Mouse (Mus musculus) adrenal gland, postnatal 36 days (tissue): Measurements from ENCODE around the gene Unk. TPM values are rescaled to one million over a fixed set of nuclear protein-coding genes. Genes with fewer than 3 reads are reported as not detected.
A peak's percentile ranks its signal among the peaks of the same experiment; 100 is the strongest.

Experiments used
- DNase-seq, 2 experiments: peaks; one replicate each; pipeline ENCODE4 v3.0.0; 2021; ENCODE audit warnings: mixed read lengths in 1 of 2
- total RNA-seq, 2 experiments: library from RNA; stranded (reverse); gene quantifications; 2 replicates each; pipeline ENCODE4 v1.2.3; 2021

The Unk gene
- total RNA-seq, 2 experiments from 2014 or later: 18.3 to 20.2 TPM

DNA sequence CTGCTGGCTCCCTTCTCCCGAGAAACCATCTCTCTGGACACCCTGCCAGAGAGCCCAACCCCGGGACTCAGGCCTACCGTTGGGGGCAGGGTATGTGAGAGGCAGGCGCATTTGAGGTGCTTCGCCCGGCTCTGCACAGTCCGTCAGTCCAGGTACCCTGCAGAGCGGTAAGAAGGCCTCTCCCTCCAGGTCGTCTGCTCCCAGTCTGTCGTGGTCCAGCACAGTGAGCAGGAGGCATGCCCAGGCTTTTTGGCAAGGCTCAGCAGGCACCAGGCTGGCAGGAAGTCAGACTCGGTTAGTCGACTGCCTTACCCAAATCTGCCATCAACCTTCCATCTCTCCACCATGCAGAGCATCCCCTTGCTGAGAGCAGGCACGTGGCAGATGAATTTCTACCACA, 33.4 kb downstream of the Unk start:
- DNase-seq: no peak

DNA sequence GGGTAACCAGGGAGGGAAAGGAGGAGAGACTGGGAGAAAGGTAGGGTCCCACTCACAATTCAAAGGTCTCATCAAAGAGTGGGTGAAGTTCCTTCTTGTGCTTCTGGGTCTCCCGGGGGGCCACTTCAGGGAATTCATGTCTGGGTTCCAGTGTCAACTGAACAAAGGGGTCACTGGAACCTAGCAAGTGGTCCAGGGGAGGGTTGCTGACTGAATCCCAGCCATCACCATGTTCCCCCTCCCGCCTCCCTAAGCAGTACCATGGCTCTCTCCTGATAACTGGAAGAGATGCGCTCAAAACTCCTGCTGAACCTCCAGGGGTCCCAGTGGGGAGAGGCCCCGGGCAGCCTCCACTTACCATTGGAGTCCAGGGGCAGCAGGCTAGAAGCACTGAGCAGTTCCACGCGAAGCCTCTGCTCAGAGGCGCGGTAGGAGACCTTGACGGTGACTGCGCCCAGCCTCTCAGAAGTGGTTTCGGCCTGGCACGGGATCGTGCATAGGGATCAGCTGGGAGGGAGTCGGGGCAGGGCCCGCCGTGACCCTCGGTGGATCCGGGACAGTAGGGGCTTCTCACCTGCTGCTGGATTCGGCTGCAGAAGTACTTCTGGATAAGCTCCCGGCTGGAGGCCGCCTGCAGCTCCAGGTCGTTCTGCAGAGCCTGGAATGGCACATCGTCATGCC, 34.2 kb downstream of the Unk start:
- peak in 1 of 2 experiments; percentile 54 for DNase-seq

DNA sequence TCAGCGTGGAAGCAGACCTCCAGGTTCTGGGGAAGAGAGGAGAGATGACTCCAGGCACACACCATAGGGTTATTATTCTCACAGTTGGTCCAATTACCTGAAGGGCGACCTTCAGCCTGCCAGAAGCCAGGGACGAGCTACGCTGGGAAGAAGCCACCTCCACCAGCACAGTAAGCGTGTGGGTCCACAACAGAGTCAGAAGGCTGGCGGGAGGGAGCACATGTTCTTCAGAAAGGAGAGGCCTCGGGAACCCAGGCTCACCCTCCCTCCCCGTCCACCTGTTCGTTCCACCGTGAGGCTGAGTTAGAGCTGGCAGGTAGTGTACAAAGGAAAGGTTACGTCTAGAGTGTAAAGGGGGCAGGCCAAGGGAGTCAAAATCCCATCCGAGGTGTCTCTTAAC, 35.2 kb downstream of the Unk start:
- no peak for DNase-seq

DNA sequence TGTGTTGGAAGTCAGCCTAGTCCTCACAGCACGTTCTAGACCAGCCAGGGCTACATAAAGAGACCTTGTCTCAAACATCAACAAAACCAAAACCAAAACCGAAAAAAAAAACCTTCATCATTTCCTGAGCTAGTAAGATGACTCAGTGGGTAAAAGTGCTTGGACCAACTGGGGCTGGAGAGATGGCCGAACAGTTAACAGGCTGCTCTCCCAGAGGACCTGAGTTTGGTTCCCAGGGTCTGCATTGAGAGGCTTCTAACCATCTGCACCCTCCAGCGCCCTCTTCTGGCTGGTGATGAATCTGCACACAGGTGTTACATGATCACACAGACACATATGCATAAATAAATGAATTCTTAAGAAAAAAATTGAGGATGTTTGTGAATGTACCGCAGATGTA, 41.4 kb downstream of the Unk start:
- DNase-seq: peak in 1 of 2 experiments; percentile 52

- DNase-seq: no peak
Measured at GRCm38 (mm10) chr11:116072608-116073007, 42.5 kb downstream of the Unk start.

- no peak for DNase-seq
Measured at GRCm38 (mm10) chr11:116074436-116074991, 44.4 kb downstream of the Unk start.

DNA sequence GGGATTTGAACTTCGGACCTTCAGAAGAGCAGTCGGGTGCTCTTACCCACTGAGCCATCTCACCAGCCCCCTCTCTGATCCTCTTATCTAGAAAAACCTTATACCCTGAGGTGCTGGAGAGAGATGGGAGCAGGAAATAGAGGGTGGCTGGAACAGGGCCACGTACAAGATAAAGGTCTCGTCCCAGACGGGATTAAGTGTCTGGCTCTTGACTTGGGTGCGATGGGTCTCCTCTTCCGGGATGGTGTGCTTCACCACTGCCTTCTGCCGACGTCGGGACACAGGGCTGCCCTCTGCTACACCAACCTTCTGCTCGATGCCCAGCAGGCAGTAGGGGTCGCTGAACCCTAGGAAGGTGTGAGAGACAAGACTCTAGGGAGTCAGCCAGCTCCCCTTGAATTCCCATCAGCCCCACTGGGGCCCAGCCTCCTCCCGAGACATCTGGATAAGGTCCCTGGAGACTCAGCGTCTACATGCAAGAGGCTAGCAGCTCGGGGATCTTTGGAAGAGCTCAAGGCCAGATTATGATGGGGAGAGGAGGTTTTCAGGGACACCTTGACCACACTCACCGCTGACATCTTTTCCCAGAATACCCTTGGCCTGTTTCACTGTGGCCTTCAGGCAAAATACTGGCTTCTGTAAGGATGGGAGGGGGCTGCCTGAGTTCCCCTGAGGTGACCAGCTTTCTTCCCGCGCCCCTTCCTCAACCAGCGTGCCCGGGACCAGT, 45.6 kb downstream of the Unk start:
- DNase-seq: peak in 1 of 2 experiments; percentile 42

- no peak for DNase-seq
Measured at GRCm38 (mm10) chr11:116076266-116076540, 46.1 kb downstream of the Unk start.

DNA sequence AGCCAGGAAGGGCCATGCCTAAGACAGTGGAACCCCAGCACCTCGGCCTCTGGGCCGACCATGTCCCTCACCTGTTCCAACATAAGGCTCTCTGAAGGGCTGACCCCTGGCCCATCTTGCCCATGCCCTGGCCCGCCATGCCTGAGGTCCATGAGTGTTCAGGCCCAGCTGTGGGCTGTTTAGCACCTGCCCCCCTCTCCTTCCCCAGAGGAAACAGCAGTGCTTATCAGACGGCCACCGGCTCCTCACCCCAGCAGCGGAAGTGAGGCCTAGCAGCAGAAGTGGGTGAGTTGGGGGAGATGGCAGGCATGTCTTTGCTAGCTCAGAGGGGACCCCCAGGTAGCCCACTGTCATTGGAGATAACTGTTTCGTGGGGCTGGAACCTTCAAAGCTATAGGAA, 46.7 kb downstream of the Unk start:
- no peak for DNase-seq

DNA sequence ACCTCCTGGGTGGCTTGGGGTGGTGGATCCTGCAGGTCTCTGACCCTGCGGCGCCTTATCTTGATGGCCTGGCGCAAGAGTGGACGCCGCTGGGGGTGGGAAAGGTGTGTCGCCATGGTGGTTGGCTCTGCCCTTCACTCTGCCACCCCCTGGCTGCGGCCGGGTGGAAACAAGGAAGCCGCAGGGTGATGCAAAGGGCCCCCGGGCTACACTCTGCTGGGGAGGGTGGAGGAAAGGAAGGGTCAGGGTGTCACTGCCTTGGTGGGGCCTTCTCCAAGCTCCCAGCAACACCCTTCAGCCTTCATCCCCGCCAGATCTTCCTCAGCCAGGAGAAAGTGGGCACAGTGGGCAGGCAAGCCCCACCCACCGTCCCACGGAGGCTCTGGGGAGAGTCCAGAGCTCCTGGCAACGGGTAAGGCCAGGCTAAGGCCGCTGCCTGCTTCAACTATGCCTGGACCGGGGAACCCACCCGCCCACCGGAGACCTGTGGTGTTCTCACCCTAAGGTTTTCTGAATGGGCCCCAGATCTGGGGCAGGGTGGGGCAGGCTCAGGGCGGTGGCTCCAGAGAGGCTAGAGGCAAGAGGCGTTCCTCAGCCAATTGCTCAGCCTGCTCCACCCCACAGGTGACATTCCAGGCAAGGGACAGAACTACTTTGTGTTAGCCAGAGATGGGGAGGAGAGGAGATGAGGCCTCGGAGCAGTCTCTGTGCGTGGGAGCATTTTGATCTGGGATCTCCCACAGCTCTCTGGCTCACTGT, 47.5 kb downstream of the Unk start, which contains the start of gene Unc13d:
Gene Unc13d (minus strand): TSS at position 516 of the 759 bp plus-strand sequence.
- peak in 1 of 2 experiments; percentile 33 for DNase-seq

DNA sequence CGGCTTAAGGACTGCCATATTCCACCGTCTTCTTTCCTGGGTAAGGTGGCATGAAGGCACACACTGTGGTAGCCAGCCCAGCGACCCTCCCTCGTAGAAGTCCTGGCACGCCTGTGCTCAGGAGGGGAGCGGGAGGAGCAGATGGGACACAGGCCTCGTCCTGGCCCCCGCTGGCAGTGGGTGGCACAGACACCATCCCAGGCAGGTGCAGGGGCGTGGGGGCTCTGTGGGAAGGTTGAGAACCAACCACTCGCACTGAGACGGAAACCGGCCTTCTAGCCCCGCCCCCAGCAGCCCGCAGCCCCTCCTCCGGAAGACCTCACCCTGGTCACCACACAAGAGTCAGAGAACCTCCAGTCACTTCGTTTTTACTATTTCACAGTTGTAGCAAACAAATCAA, 48.1 kb downstream of the Unk start:
- peak in 1 of 2 experiments; percentile 75 for DNase-seq

GRCm38 (mm10) chr11:116078676-116079320, 48.7 kb downstream of the Unk start:
- no peak for DNase-seq

- DNase-seq: peak; percentile 72 to 82
Measured at GRCm38 (mm10) chr11:116079511-116079910, 49.4 kb downstream of the Unk start.

GRCm38 (mm10) chr11:116081081-116081480, 51.0 kb downstream of the Unk start:
- DNase-seq: peak; percentile 56 to 71

GRCm38 (mm10) chr11:116083096-116083672, 53.1 kb downstream of the Unk start:
- no peak for DNase-seq

- no peak for DNase-seq
Measured at GRCm38 (mm10) chr11:116084166-116084565, 54.0 kb downstream of the Unk start.

GRCm38 (mm10) chr11:116086258-116087193, 56.4 kb downstream of the Unk start, which contains the start of gene Wbp2:
Gene Wbp2, minus strand, starts transcription at chr11:116086995.
- peak; percentile 96 to 98 for DNase-seq

- peak; percentile 92 to 94 for DNase-seq
Measured at GRCm38 (mm10) chr11:116087194-116088130, 57.3 kb downstream of the Unk start.

GRCm38 (mm10) chr11:116088188-116088587, 58.1 kb downstream of the Unk start:
- no peak for DNase-seq
